Mouse (Mus musculus) adrenal gland, postnatal 4 days (tissue): ENCODE results near the gene Sh3bp5. TPM values are rescaled to one million over a fixed set of nuclear protein-coding genes. Genes with fewer than 3 reads are reported as not detected.
"Not testable (repeated sequence)": the region's sequence is repeated elsewhere in the genome, so short reads cannot be mapped to it uniquely, and the experiment has no call there.

Experiments used
- DNase-seq, 2 experiments: peaks; one replicate each; pipeline ENCODE4 v3.0.0; 2021 to 2022; ENCODE audit warnings: low spot score in 2 of 2, mixed read lengths in 2 of 2
- long read RNA-seq, 2 experiments: library from polyadenylated mRNA; stranded (forward); transcript quantifications; one replicate each; pipeline ENCODE4 v2.0.0; 2021
- total RNA-seq, 2 experiments: library from RNA; stranded (reverse); gene quantifications; 2 replicates each; pipeline ENCODE4 v1.2.3; 2021

Sh3bp5 gene
- 100 to 1,000 TPM; 136 to 140 TPM for total RNA-seq
- long read RNA-seq, experiment 1, transcript Sh3bp5-201 (9 exons, 2,684 nt), result major isoform, 75 of 94 reads
- long read RNA-seq, experiment 1, partial matches to known transcripts, result 8 of 94 reads
- long read RNA-seq, experiment 1, other reads (novel, unspliced or antisense), result 11 of 94 reads
- long read RNA-seq, experiment 2, transcript Sh3bp5-201 (9 exons, 2,684 nt), result major isoform, 281 of 322 reads
- long read RNA-seq, experiment 2, partial matches to known transcripts, result 11 of 322 reads
- long read RNA-seq, experiment 2, other reads (novel, unspliced or antisense), result 30 of 322 reads

GRCm38 (mm10) chr14:31435930-31436693, at the start of gene Sh3bp5:
Gene Sh3bp5, minus strand, starts transcription at chr14:31436078.
- DNase-seq, result peak; percentile 86 to 89

- no peak for DNase-seq
These were observed 46.5 kb upstream of the Sh3bp5 start for GRCm38 (mm10) chr14:31482417-31482816.

- DNase-seq, result no peak
These were observed 37.4 kb upstream of the Sh3bp5 start for GRCm38 (mm10) chr14:31473297-31473696.

- no peak for DNase-seq
These were observed 36.7 kb upstream of the Sh3bp5 start for GRCm38 (mm10) chr14:31472451-31473061.

- no peak for DNase-seq
These were observed 33.8 kb upstream of the Sh3bp5 start for GRCm38 (mm10) chr14:31469711-31470110.

- no peak for DNase-seq
These were observed 28.3 kb upstream of the Sh3bp5 start for GRCm38 (mm10) chr14:31464176-31464575.

- DNase-seq, result no peak
These were observed 27.0 kb upstream of the Sh3bp5 start for GRCm38 (mm10) chr14:31462886-31463285.

GRCm38 (mm10) chr14:31462226-31462625, 26.3 kb upstream of the Sh3bp5 start:
- DNase-seq, result not testable (repeated sequence)

- no peak for DNase-seq
These were observed 22.1 kb upstream of the Sh3bp5 start for GRCm38 (mm10) chr14:31458006-31458405.

- no peak for DNase-seq
These were observed 20.3 kb upstream of the Sh3bp5 start for GRCm38 (mm10) chr14:31456064-31456721.

GRCm38 (mm10) chr14:31454849-31455566, 19.1 kb upstream of the Sh3bp5 start:
- DNase-seq, result no peak

- not testable (repeated sequence) for DNase-seq
These were observed 18.1 kb upstream of the Sh3bp5 start for GRCm38 (mm10) chr14:31453946-31454345.

GRCm38 (mm10) chr14:31448994-31449393, 13.1 kb upstream of the Sh3bp5 start:
- DNase-seq, result no peak

- DNase-seq, result no peak
These were observed 7.7 kb upstream of the Sh3bp5 start for GRCm38 (mm10) chr14:31443616-31444015.

GRCm38 (mm10) chr14:31440725-31441124, 4.8 kb upstream of the Sh3bp5 start:
- no peak for DNase-seq

- DNase-seq, result no peak
These were observed 4.4 kb upstream of the Sh3bp5 start for GRCm38 (mm10) chr14:31440230-31440629.

GRCm38 (mm10) chr14:31439279-31439678, 3.4 kb upstream of the Sh3bp5 start:
- DNase-seq, result no peak

GRCm38 (mm10) chr14:31437826-31438529, 2.1 kb upstream of the Sh3bp5 start:
- peak; percentile 37 to 48 for DNase-seq

GRCm38 (mm10) chr14:31435018-31435915, 611 bp downstream of the Sh3bp5 start:
- no peak for DNase-seq
